Mouse (Mus musculus) myocyte (in vitro differentiated cells): ENCODE data around the gene Cebpz. TPM values are rescaled to one million over a fixed set of nuclear protein-coding genes. Genes with fewer than 3 reads are reported as not detected.
A peak's percentile ranks its signal among the peaks of the same experiment; 100 is the strongest.

Experiments used
- H3K27me3 ChIP-seq: one replicate; pipeline ENCODE4 v1.6.1; 2011; ENCODE audit not compliant: control insufficient read depth, insufficient read depth, insufficient read length
- H3K36me3 ChIP-seq: one replicate; pipeline ENCODE4 v1.6.1; 2011; ENCODE audit not compliant: control insufficient read depth, insufficient read depth
- H3K4me2 ChIP-seq: one replicate; pipeline ENCODE4 v1.6.1; 2011; ENCODE audit warnings: low read depth, control low read depth
- H3K4me3 ChIP-seq: one replicate; pipeline ENCODE4 v1.5.1; 2011; ENCODE audit warnings: mild to moderate bottlenecking, control low read depth, moderate library complexity
- H3K79me2 ChIP-seq: one replicate; pipeline ENCODE4 v1.6.1; 2011; ENCODE audit not compliant: control insufficient read depth, insufficient read depth
- H3ac ChIP-seq: one replicate; pipeline ENCODE4 v1.6.1; 2011; ENCODE audit not compliant: control insufficient read depth, insufficient read length
- CEBPB ChIP-seq: IDR thresholded peaks from 2 replicates; pipeline ENCODE4 v1.6.1; 2011; ENCODE audit warnings: mild to moderate bottlenecking, moderate library complexity; ENCODE audit not compliant: poor library complexity, insufficient read depth, severe bottlenecking
- E2F4 ChIP-seq: IDR thresholded peaks from one replicate; pipeline ENCODE4 v1.6.1; 2011; ENCODE audit warnings: mild to moderate bottlenecking, control low read depth, moderate library complexity; ENCODE audit not compliant: insufficient read depth
- MAX ChIP-seq: IDR thresholded peaks from one replicate; pipeline ENCODE4 v1.6.1; 2011; ENCODE audit warnings: low read depth, mild to moderate bottlenecking, control low read depth
- MYOD1 ChIP-seq, 3 experiments: IDR thresholded peaks; one replicate each; pipeline ENCODE4 v1.6.1; 2011; ENCODE audit warnings: control low read depth in 2 of 3, low read depth in 2 of 3, mild to moderate bottlenecking in 2 of 3, moderate library complexity in 1 of 3; ENCODE audit not compliant: insufficient read length in 2 of 3, control insufficient read depth in 1 of 3
- MYOG ChIP-seq, 3 experiments: IDR thresholded peaks; one replicate each; pipeline ENCODE4 v1.6.1; 2011; ENCODE audit warnings: control low read depth in 2 of 3, low read depth in 2 of 3, mild to moderate bottlenecking in 2 of 3; ENCODE audit not compliant: insufficient read length in 2 of 3, control insufficient read depth in 1 of 3, insufficient read depth in 1 of 3
- POLR2A ChIP-seq: IDR thresholded peaks from one replicate; pipeline ENCODE4 v1.6.1; 2011; ENCODE audit warnings: low read depth, mild to moderate bottlenecking, control low read depth, moderate library complexity; ENCODE audit not compliant: insufficient read length
- POLR2AphosphoS2 ChIP-seq: IDR thresholded peaks from one replicate; pipeline ENCODE4 v1.6.1; 2011; ENCODE audit warnings: low read depth, control low read depth; ENCODE audit not compliant: insufficient read length
- REST ChIP-seq: IDR thresholded peaks from one replicate; pipeline ENCODE4 v1.6.1; 2011; ENCODE audit warnings: mild to moderate bottlenecking, control low read depth, moderate library complexity; ENCODE audit not compliant: insufficient read depth, insufficient read length
- SRF ChIP-seq: IDR thresholded peaks from one replicate; pipeline ENCODE4 v1.6.1; 2011; ENCODE audit warnings: low read depth; ENCODE audit not compliant: control insufficient read depth, insufficient read length
- TCF12 ChIP-seq: IDR thresholded peaks from one replicate; pipeline ENCODE4 v1.6.1; 2011; ENCODE audit warnings: mild to moderate bottlenecking, control low read depth; ENCODE audit not compliant: poor library complexity, insufficient read depth, severe bottlenecking
- TCF3 ChIP-seq: IDR thresholded peaks from one replicate; pipeline ENCODE4 v1.6.1; 2011; ENCODE audit warnings: low read depth, control low read depth; ENCODE audit not compliant: insufficient read length
- USF1 ChIP-seq: IDR thresholded peaks from one replicate; pipeline ENCODE4 v1.6.1; 2011; ENCODE audit warnings: low read depth, mild to moderate bottlenecking, control low read depth, moderate library complexity
- polyA plus RNA-seq: library from polyadenylated mRNA; unstranded; fragments of >200 nt; fragmentation: generic; extraction: Trizol; gene quantifications from one replicate; pipeline ENCODE4 v1.2.1, GENCODE M21; 2012; ENCODE audit warnings: missing spikeins

The Cebpz gene
- 9.7 TPM for polyA plus RNA-seq

DNA sequence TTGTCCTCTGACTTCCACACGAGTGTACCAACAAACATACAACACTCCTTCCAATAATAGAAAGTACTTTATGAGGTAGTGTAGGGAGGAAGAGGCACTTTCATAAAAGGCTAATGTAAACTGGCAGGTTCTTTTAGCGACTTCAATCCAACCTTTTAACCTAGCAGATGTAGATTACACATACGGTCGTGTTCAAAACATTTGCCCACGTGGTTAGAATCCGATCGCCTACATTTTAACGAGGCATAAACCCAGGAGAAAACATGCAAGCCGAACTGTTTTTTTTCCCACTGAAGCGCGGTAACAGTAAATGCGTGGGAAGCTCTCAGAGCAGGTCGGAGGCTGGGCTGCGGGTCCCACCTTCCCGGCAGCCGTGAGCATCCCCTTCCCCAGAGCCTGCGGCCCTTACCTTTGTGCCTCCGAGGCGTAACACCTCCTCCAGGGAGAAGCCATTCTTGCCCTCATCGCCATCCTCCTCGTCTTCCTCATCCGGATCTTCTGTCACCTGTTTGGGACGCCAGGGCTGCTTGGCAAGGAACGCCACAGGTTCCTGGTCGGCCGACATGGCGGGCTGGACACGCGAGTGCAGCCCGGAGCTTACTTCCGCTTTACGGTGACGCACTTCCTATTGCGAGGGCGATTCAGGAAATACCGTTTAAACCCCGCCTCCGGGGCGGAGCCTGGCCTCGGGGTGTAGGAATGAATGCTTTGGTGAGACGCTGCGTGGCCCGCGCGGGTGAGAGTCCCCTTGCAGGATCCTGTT, at the start of gene Cebpz, which contains the start of gene Ndufaf7:
Gene Cebpz, minus strand, starts transcription at position 601 of the 763 bp plus-strand sequence.
Gene Ndufaf7, plus strand, starts transcription at position 671 of the 763 bp plus-strand sequence.
- Histone ChIP-seq H3ac (peak within 1 kb of the TSS; percentile 8), H3K4me2 (peak within 1 kb of the TSS; percentile 92), H3K79me2 (peaks cover 30% of the 10 kb centered on the region), H3K27me3 (no peaks in the 10 kb centered on the region), H3K4me3 (peak within 1 kb of the TSS; percentile 98), H3K36me3 (peaks cover 12% of the 10 kb centered on the region)
- TF ChIP-seq MYOG (IDR thresholded peaks at IDR 0.05; ENCODE audit: control insufficient read depth in 1 of 3, insufficient read depth in 1 of 3, insufficient read length in 2 of 3, low read depth in 2 of 3), result peak in 1 of 3 experiments; percentile 59
- TF ChIP-seq E2F4, result no peak
- no peak for TF ChIP-seq SRF
- peak in 1 of 3 experiments; percentile 21 for TF ChIP-seq MYOD1 (IDR thresholded peaks at IDR 0.05; ENCODE audit: control insufficient read depth in 1 of 3, insufficient read length in 2 of 3, low read depth in 2 of 3)
- TF ChIP-seq USF1, result peak; percentile 30
- no peak for TF ChIP-seq TCF12
- no peak for TF ChIP-seq MAX
- peak; percentile 92 for TF ChIP-seq POLR2A
- TF ChIP-seq POLR2AphosphoS2, result peak; percentile 89

DNA sequence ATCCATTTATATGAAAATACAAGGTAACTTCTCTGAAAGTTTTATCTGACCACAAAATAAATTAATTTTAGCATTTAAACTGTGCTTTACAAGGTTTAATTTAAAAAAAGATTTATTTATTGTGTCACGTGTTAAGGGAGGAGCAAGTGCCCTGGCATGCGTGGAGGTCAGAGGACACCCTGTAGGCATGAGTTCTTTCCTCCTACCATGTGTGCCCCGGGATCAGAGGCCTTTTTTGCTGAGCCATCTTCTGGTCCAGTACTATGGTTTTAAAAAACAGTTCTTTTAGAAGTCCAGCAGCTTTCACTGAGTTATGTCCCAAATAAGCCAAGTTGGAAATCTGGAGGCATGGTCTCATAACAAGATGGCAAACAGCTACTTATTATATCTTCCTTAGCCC, 46.9 kb upstream of the Cebpz start:
- H3K27me3 ChIP-seq, result no peaks in the 10 kb centered on the region
- H3ac ChIP-seq, result no peak overlapping the region
- peaks cover 7% of the 10 kb centered on the region for H3K36me3 ChIP-seq
- H3K79me2 ChIP-seq, result peaks cover 13% of the 10 kb centered on the region
- TF ChIP-seq POLR2AphosphoS2 (no peak), MYOD1 (IDR thresholded peaks at IDR 0.05; ENCODE audit: control insufficient read depth in 1 of 3, insufficient read length in 2 of 3, low read depth in 2 of 3) (no peak), CEBPB (no peak), E2F4 (no peak), TCF12 (no peak), MYOG (IDR thresholded peaks at IDR 0.05; ENCODE audit: control insufficient read depth in 1 of 3, insufficient read depth in 1 of 3, insufficient read length in 2 of 3, low read depth in 2 of 3) (no peak), TCF3 (no peak), POLR2A (no peak), MAX (no peak), USF1 (no peak), SRF (no peak), REST (no peak)
- H3K4me3 ChIP-seq, result no peak overlapping the region
- no peak overlapping the region for H3K4me2 ChIP-seq

- peaks cover 7% of the 10 kb centered on the region for H3K36me3 ChIP-seq
- no peak overlapping the region for H3K4me3 ChIP-seq
- TF ChIP-seq MYOD1 (IDR thresholded peaks at IDR 0.05; ENCODE audit: control insufficient read depth in 1 of 3, insufficient read length in 2 of 3, low read depth in 2 of 3), result no peak
- TF ChIP-seq E2F4, result no peak
- no peak for TF ChIP-seq POLR2A
- TF ChIP-seq CEBPB, result no peak
- no peak for TF ChIP-seq TCF12
- TF ChIP-seq TCF3, result no peak
- TF ChIP-seq MYOG (IDR thresholded peaks at IDR 0.05; ENCODE audit: control insufficient read depth in 1 of 3, insufficient read depth in 1 of 3, insufficient read length in 2 of 3, low read depth in 2 of 3), result no peak
- no peak for TF ChIP-seq USF1
- no peak for TF ChIP-seq SRF
- no peak for TF ChIP-seq POLR2AphosphoS2
- no peak for TF ChIP-seq MAX
- no peak for TF ChIP-seq REST
- H3K79me2 ChIP-seq, result peaks cover 10% of the 10 kb centered on the region
- H3K27me3 ChIP-seq, result no peaks in the 10 kb centered on the region
- no peak overlapping the region for H3K4me2 ChIP-seq
- H3ac ChIP-seq, result no peak overlapping the region
Observed at GRCm38 (mm10) chr17:78983166-78983565, 46.3 kb upstream of the Cebpz start.

GRCm38 (mm10) chr17:78968500-78968899, 31.6 kb upstream of the Cebpz start:
- Histone ChIP-seq H3K4me2 (no peak overlapping the region), H3K36me3 (peaks cover 8% of the 10 kb centered on the region), H3K79me2 (no peaks in the 10 kb centered on the region), H3K4me3 (no peak overlapping the region), H3K27me3 (no peaks in the 10 kb centered on the region), H3ac (no peak overlapping the region)
- TF ChIP-seq TCF3 (no peak), TCF12 (no peak), SRF (no peak), POLR2A (no peak), USF1 (no peak), CEBPB (no peak), MYOG (IDR thresholded peaks at IDR 0.05; ENCODE audit: control insufficient read depth in 1 of 3, insufficient read depth in 1 of 3, insufficient read length in 2 of 3, low read depth in 2 of 3) (no peak), MYOD1 (IDR thresholded peaks at IDR 0.05; ENCODE audit: control insufficient read depth in 1 of 3, insufficient read length in 2 of 3, low read depth in 2 of 3) (no peak), POLR2AphosphoS2 (no peak), REST (no peak), MAX (no peak), E2F4 (no peak)
